Mouse (Mus musculus) kidney, adult 8-10 months (tissue): ENCODE measurements around the gene Ceacam11.
"Not testable (repeated sequence)": the region's sequence is repeated elsewhere in the genome, so short reads cannot be mapped to it uniquely, and the experiment has no call there.

Experiments
- DNase-seq, 2 experiments: peaks; one replicate each; pipeline ENCODE4 v3.0.0; 2022

Gene Ceacam11

GRCm38 (mm10) chr7:17971824-17972223, at the start of gene Ceacam11:
Gene Ceacam11, plus strand, starts transcription at chr7:17972124.
- DNase-seq, result no peak

- not testable (repeated sequence) for DNase-seq
Observed at GRCm38 (mm10) chr7:18001131-18001530, 29.2 kb downstream of the Ceacam11 start.

DNA sequence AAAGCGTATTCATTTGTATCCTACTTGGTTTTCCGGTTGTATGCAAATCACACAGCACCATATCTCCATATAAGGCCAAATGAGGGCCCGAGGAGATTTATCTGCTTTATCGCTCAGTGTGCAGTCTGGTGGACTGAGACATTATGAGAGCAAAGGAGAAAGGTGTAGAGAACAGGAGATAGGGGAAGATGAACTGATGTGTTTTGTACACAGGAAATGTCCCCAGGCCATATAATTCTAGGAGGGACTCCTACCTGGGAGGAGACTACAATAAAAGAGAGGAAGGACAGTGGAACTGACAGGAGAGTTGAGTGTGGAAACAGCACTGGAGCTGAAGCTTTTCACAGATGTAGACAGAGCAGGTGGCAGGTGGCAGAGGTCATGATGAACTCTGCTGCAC, 37.7 kb downstream of the Ceacam11 start, which contains the start of gene Ceacam13:
Gene Ceacam13, plus strand, starts transcription at position 301 of the 400 bp plus-strand sequence.
- DNase-seq, result no peak
